Mouse (Mus musculus) midbrain, embryonic 10.5 days (tissue): Measurements from ENCODE around the gene Ly75. TPM values are rescaled to one million over a fixed set of nuclear protein-coding genes. Genes with fewer than 3 reads are reported as not detected.

Experiments used
- DNase-seq: peaks from one replicate; pipeline ENCODE4 v3.0.0-alpha.2; 2017; ENCODE audit warnings: low spot score
- H3K27ac ChIP-seq: fragments of 300-500 bp; sonication (generic); replicated peaks from 2 replicates; pipeline ENCODE4 v1.5.1; 2016; ENCODE audit warnings: mild to moderate bottlenecking
- H3K27me3 ChIP-seq: fragments of 300-500 bp; sonication (generic); 2 replicates; pipeline ENCODE4 v1.6.1; 2016; ENCODE audit warnings: low read depth, mild to moderate bottlenecking; ENCODE audit not compliant: poor library complexity, severe bottlenecking
- H3K36me3 ChIP-seq: fragments of 300-500 bp; sonication (generic); 2 replicates; pipeline ENCODE4 v1.6.1; 2016; ENCODE audit warnings: mild to moderate bottlenecking, moderate library complexity
- H3K4me1 ChIP-seq: fragments of 300-500 bp; sonication (generic); 2 replicates; pipeline ENCODE4 v1.6.1; 2016
- H3K4me3 ChIP-seq: fragments of 300-500 bp; sonication (generic); 2 replicates; pipeline ENCODE4 v1.5.1; 2016; ENCODE audit warnings: mild to moderate bottlenecking, moderate library complexity
- H3K9me3 ChIP-seq: fragments of 300-500 bp; sonication (generic); replicated peaks from 2 replicates; pipeline ENCODE4 v1.6.1; 2016; ENCODE audit warnings: mild to moderate bottlenecking
- WGBS: fragments of 180-500 bp; shearing (Covaris S2); methylation state at CpG from one replicate; pipeline ENCODE4 v1.1.7; 2016; 5-methylcytosine and 5-hydroxymethylcytosine counted together
- polyA plus RNA-seq: library from polyadenylated mRNA; unstranded; fragments of >200 nt; fragmentation: Nextera tagmentation; extraction: Ambion mirVana; gene quantifications from 2 replicates; pipeline ENCODE4 v1.2.1, GENCODE M21; 2016

Ly75 gene
- polyA plus RNA-seq, 1 experiment from 2014 or later, result 3.6 TPM

- no peaks in the 10 kb centered on the region for H3K4me1 ChIP-seq
- H3K27me3 ChIP-seq, result no peaks in the 10 kb centered on the region
- peaks cover 29% of the 10 kb centered on the region for H3K36me3 ChIP-seq
- no peaks in the 10 kb centered on the region for H3K9me3 ChIP-seq
- no peak for DNase-seq
- H3K4me3 ChIP-seq, result no peak overlapping the region
- no peak overlapping the region for H3K27ac ChIP-seq
Observed at GRCm38 (mm10) chr2:60253506-60253905, 129.6 kb downstream of the Ly75 start.

- Histone ChIP-seq H3K36me3 (peaks cover 33% of the 10 kb centered on the region), H3K27me3 (no peaks in the 10 kb centered on the region), H3K27ac (no peak overlapping the region), H3K9me3 (no peaks in the 10 kb centered on the region), H3K4me1 (no peaks in the 10 kb centered on the region), H3K4me3 (no peak overlapping the region)
- DNase-seq, result no peak
- 88% methylated on average over 4 of the region's 4 CpGs for WGBS
Observed at GRCm38 (mm10) chr2:60252782-60253181, 130.3 kb downstream of the Ly75 start.

Other genes with a start within 250 kb of the Ly75 start
- gene Baz2b, start 173.5 kb downstream of the Ly75 start, polyA plus RNA-seq, result 59.7 and 75.4 TPM in 2 replicates
- gene March7, start 173.4 kb downstream of the Ly75 start, polyA plus RNA-seq, result 67.4 and 77.0 TPM in 2 replicates
- gene Cd302, start 98.8 kb downstream of the Ly75 start, polyA plus RNA-seq, result 17.2 and 17.4 TPM in 2 replicates
- gene Pla2r1, start 170.0 kb upstream of the Ly75 start, polyA plus RNA-seq, result 0.81 and 1.0 TPM in 2 replicates